Mouse (Mus musculus) ES-E14 (cell line): ENCODE measurements at regions not wholly inside any gene's neighbourhood (a gene's known extent, or its start where the extent isn't known, plus 50 kb on each side); places are given as distances from the start of the nearest gene placed in this dataset.

Source experiments
- CHD2 ChIP-seq: IDR thresholded peaks from 2 replicates; pipeline ENCODE4 v1.6.1; 2014; ENCODE audit warnings: mild to moderate bottlenecking, low read depth, low read length, inconsistent platforms
- HCFC1 ChIP-seq: IDR thresholded peaks from 2 replicates; pipeline ENCODE4 v1.6.1; 2012; ENCODE audit warnings: low read length, inconsistent platforms, borderline replicate concordance; ENCODE audit not compliant: insufficient read depth
- MAFK ChIP-seq: IDR thresholded peaks from 2 replicates; pipeline ENCODE4 v1.6.1; 2014; ENCODE audit warnings: mild to moderate bottlenecking, low read depth, low read length, inconsistent platforms; ENCODE audit not compliant: insufficient read depth
- ZNF384 ChIP-seq: IDR thresholded peaks from 2 replicates; pipeline ENCODE4 v1.6.1; 2012; ENCODE audit warnings: low read depth, low read length, inconsistent platforms

GRCm38 (mm10) chr9:113411638-113412037, 296.4 kb downstream of the Pdcd6ip start:
- TF ChIP-seq ZNF384 (no peak), CHD2 (no peak), HCFC1 (no peak), MAFK (no peak)
